Mouse (Mus musculus) spleen, adult 2 months (tissue): ENCODE results near the gene B3glct. TPM values are rescaled to one million over a fixed set of nuclear protein-coding genes. Genes with fewer than 3 reads are reported as not detected.

Source experiments
- DNase-seq, 2 experiments: peaks; one replicate each; pipeline versions ENCODE4 v3.0.0 to v3.0.0-alpha.2; 2012 to 2021; ENCODE audit warnings: low spot score in 2 of 2, low read depth in 1 of 2
- H3K27ac ChIP-seq: fragments of 200-500 bp; 2 replicates; pipeline ENCODE4 v1.5.1; 2012; ENCODE audit warnings: low read length, inconsistent platforms; ENCODE audit not compliant: insufficient read depth
- H3K27me3 ChIP-seq: fragments of 200-500 bp; 2 replicates; pipeline ENCODE4 v1.6.1; 2012; ENCODE audit warnings: mild to moderate bottlenecking, moderate library complexity, low read length, inconsistent platforms; ENCODE audit not compliant: control insufficient read depth, insufficient read depth
- H3K36me3 ChIP-seq: fragments of 200-500 bp; 2 replicates; pipeline ENCODE4 v1.6.1; 2012; ENCODE audit warnings: mild to moderate bottlenecking, low read length, inconsistent platforms; ENCODE audit not compliant: control insufficient read depth, insufficient read depth
- H3K4me1 ChIP-seq: fragments of 200-500 bp; 2 replicates; pipeline ENCODE4 v1.6.1; 2011; ENCODE audit warnings: inconsistent platforms; ENCODE audit not compliant: control insufficient read depth, insufficient read depth, insufficient read length
- H3K4me3 ChIP-seq: fragments of 200-500 bp; 2 replicates; pipeline ENCODE4 v1.5.1; 2011; ENCODE audit warnings: mild to moderate bottlenecking, inconsistent platforms; ENCODE audit not compliant: insufficient read depth, insufficient read length; ENCODE audit errors: extremely low read depth
- CTCF ChIP-seq: fragments of 200-500 bp; IDR thresholded peaks from 2 replicates; pipeline ENCODE4 v1.5.1; 2011; ENCODE audit warnings: mild to moderate bottlenecking, inconsistent platforms; ENCODE audit not compliant: insufficient read depth, insufficient read length, insufficient replicate concordance; ENCODE audit errors: extremely low read depth
- POLR2A ChIP-seq: fragments of 200-500 bp; IDR thresholded peaks from 2 replicates; pipeline ENCODE4 v1.6.1; 2011; ENCODE audit warnings: low read depth, low read length, inconsistent platforms
- WGBS: fragments of 180-500 bp; shearing (Covaris S2); methylation state at CpG from one replicate; pipeline ENCODE4 v1.1.7; 2018; 5-methylcytosine and 5-hydroxymethylcytosine counted together
- polyA plus RNA-seq: library from polyadenylated mRNA; depleted of rRNA; stranded (reverse); fragments of >200 nt; gene quantifications from 2 replicates; pipeline ENCODE4 v1.2.3, GENCODE M21; 2012; rRNA removed

Gene B3glct
- polyA plus RNA-seq, 1 experiment: 2.2 TPM

DNA sequence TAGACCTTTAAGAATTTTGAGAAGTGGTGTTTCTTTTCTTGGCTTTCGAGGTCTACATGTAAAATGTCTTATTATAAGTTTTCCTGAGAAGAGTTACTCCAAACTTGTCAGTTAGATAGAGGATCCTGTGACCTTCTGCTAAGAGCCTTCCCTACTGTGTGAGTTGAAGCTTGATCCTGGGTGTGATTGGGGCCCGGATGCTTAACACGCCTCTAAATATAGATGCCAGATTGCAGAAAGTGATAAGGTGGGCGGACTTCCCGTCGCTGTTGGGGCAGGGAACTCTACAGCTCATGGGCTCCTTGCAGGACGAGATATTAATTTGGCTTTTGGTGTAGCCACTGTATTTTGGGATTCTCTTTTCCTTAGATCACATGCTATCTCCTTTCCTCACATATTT lies 98.0 kb downstream of the B3glct start:
- 9% methylated on average over 7 of the region's 7 CpGs for WGBS
- H3K4me3 ChIP-seq: no peak overlapping the region
- no peak overlapping the region for H3K27ac ChIP-seq
- no peak for DNase-seq
- no peaks in the 10 kb centered on the region for H3K36me3 ChIP-seq
- no peaks in the 10 kb centered on the region for H3K27me3 ChIP-seq
- H3K4me1 ChIP-seq: no peaks in the 10 kb centered on the region
- TF ChIP-seq POLR2A (no peak), CTCF (no peak)

DNA sequence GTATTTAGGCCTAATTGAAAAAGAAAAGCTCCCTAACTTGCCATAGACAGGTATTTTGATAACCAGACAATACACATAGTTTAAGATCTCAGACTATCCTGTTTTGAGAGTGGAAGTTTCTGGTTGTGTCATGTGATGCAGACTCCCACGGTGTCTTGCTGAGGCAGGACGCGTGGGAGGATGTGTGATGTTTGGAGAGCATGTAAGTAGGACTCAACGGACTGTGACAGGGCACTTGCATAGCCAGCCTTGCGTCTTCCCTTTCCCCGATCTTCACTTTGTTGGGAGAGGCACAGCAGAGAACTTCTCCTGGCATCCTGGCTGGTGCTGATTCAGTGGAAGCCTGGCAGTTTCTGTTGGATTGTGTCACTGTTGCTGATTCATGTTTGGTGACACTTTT lies 101.7 kb downstream of the B3glct start:
- H3K36me3 ChIP-seq: no peaks in the 10 kb centered on the region
- no peak for DNase-seq
- no peak for TF ChIP-seq CTCF
- TF ChIP-seq POLR2A: no peak
- no peaks in the 10 kb centered on the region for H3K4me1 ChIP-seq
- 75% methylated on average over 6 of the region's 6 CpGs for WGBS
- H3K4me3 ChIP-seq: no peak overlapping the region
- no peaks in the 10 kb centered on the region for H3K27me3 ChIP-seq
- no peak overlapping the region for H3K27ac ChIP-seq

DNA sequence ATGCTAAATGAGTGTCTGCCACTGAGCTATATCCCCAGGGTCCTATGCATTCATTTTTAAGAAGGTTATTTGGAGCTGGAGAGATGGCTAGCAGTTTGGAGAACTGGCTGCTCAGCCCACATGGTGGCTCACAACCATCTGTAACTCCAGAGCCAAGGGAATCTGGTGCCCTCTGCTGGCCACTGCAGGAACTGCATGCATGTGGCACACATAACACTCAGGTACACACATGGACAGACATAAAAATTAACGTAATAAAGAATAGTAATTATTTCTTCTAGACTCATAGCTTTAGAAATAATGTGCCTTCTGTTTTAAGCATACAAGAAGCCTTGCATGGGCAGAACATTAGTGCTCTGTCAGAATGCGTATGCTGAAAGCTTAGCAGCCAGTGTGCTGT lies 102.4 kb downstream of the B3glct start:
- Histone ChIP-seq H3K4me3 (no peak overlapping the region), H3K27me3 (no peaks in the 10 kb centered on the region), H3K36me3 (no peaks in the 10 kb centered on the region), H3K27ac (no peak overlapping the region), H3K4me1 (no peaks in the 10 kb centered on the region)
- no peak for DNase-seq
- TF ChIP-seq CTCF (peak; percentile 27; the same call in 1 of the 2 replicates), POLR2A (no peak)
- WGBS: 96% methylated on average over 2 of the region's 2 CpGs

DNA sequence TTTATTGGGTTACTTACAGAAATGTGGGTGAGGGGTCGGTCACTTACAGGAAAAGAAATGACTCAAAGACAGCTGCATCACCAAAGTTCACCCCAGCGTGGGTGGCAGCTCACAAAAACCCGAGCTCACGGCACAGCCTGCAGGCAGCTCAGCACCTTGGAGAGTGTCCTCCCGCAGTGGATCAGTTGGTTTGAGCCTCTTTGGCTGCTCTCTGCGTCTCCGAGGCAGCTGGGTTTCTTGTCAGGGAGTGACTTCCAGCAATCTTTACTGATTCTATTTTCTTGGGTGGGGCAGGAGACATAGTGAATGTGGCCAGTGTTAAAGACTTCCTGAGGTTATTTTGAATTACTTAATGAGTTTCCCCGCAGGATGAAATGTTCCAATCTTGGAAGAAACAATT lies 112.1 kb downstream of the B3glct start:
- no peak for TF ChIP-seq POLR2A
- TF ChIP-seq CTCF: no peak
- DNase-seq: no peak
- H3K4me1 ChIP-seq: no peaks in the 10 kb centered on the region
- H3K27me3 ChIP-seq: no peaks in the 10 kb centered on the region
- H3K4me3 ChIP-seq: no peak overlapping the region
- H3K36me3 ChIP-seq: no peaks in the 10 kb centered on the region
- WGBS: 27% methylated on average over 8 of the region's 8 CpGs
- H3K27ac ChIP-seq: no peak overlapping the region

DNA sequence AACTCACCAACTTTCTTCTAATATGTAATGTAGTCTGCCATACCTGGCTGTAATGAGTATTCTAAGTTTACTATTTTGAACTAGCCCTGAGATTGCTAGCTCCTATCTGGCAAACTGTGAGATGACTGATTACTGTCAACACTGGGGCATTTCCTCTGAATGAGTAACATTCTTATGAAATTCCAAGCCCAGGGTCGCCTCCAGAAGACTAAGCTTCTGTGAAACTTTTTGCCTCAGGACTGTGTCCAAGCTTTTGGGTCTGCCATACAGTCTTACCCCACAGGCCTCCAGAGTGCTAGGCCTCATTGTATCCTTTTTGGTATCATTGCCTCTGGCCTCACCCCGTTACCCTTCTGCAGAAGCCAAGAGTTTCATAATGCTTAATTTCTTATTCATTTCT lies 132.0 kb downstream of the B3glct start:
- Histone ChIP-seq H3K27me3 (no peaks in the 10 kb centered on the region), H3K4me1 (no peaks in the 10 kb centered on the region), H3K27ac (no peak overlapping the region), H3K36me3 (no peaks in the 10 kb centered on the region), H3K4me3 (no peak overlapping the region)
- no peak for DNase-seq
- TF ChIP-seq POLR2A (no peak), CTCF (no peak)
- WGBS: 78% methylated on average over 2 of the region's 2 CpGs

DNA sequence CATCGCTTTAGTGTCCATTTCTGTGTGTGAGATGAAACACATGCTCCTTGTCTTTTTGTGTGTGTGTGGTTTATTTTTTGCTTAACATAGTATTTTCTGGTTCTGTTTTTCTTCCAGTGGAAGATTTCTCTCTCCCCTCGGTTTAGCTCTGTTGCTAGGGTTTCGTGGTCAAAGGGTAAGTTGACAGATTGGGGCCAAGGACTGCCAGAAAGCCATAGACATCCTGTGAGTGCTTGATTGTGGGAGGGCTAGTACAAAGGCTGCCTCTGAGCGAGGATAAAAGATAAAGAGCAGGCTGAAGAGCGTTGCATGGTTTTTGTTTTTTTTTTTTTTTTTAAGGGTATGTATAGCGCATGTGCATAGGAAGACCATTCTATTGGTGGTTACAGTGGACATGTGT lies 133.8 kb downstream of the B3glct start:
- H3K4me1 ChIP-seq: no peaks in the 10 kb centered on the region
- WGBS: 48% methylated on average over 6 of the region's 6 CpGs

More for the DNA sequence above, 133.8 kb downstream of the B3glct start:
- no peak for TF ChIP-seq CTCF
- TF ChIP-seq POLR2A: no peak
- H3K4me3 ChIP-seq: no peak overlapping the region
- H3K27me3 ChIP-seq: no peaks in the 10 kb centered on the region
- no peaks in the 10 kb centered on the region for H3K36me3 ChIP-seq
- H3K27ac ChIP-seq: no peak overlapping the region
- no peak for DNase-seq

Other genes with a start within 250 kb of the B3glct start
- not detected in 2 replicates for gene Tex26, start 238.6 kb upstream of the B3glct start, polyA plus RNA-seq
- gene Wdr95, start 149.6 kb upstream of the B3glct start, polyA plus RNA-seq: 0.40 and 0.49 TPM in 2 replicates
- gene Hsph1, start 41.9 kb upstream of the B3glct start, polyA plus RNA-seq: 7.7 and 9.5 TPM in 2 replicates